Mouse (Mus musculus) C2C12 (cell line): ENCODE results near the gene Bcas3.

Experiments used
- CEBPB ChIP-seq: IDR thresholded peaks from one replicate; pipeline ENCODE4 v1.6.1; 2011; ENCODE audit warnings: low read depth, mild to moderate bottlenecking, control low read depth, moderate library complexity
- CTCF ChIP-seq: IDR thresholded peaks from one replicate; pipeline ENCODE4 v1.5.1; 2011; ENCODE audit not compliant: control insufficient read depth, insufficient read depth, insufficient read length
- FOSL1 ChIP-seq: IDR thresholded peaks from one replicate; pipeline ENCODE4 v1.8.0; 2011; ENCODE audit warnings: mild to moderate bottlenecking, low read length; ENCODE audit not compliant: poor library complexity, insufficient read depth, severe bottlenecking
- MAX ChIP-seq: IDR thresholded peaks from one replicate; pipeline ENCODE4 v1.6.1; 2011; ENCODE audit warnings: mild to moderate bottlenecking, control low read depth
- USF1 ChIP-seq: IDR thresholded peaks from one replicate; pipeline ENCODE4 v1.6.1; 2011; ENCODE audit warnings: low read depth, mild to moderate bottlenecking, control low read depth, moderate library complexity

DNA sequence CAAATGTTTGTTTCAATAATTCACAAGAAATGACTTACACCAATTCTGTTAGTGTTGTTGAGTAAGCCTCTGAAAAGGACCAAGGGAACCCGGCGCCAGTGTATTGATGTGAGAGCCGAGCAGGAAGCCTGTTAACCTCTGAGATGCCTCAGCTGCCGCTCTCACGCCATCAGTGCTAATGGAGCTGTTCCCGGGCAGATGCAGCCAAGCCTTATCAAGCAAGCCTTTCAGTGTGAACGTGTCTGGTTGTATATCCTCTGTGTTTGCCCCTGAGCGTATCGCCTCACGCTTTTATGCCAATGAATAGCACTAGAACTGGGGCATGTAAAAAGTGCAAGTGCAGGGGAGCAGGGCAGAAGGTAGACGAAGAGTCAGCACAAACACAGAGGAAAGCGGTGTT, 121.4 kb downstream of the Bcas3 start:
- TF ChIP-seq CTCF (no peak), MAX (no peak), CEBPB (no peak), FOSL1 (no peak), USF1 (no peak)
